Mouse (Mus musculus) embryonic fibroblast, embryonic 13.5 days (primary cell): ENCODE measurements at regions not wholly inside any gene's neighbourhood (a gene's known extent, or its start where the extent isn't known, plus 50 kb on each side); places are given as distances from the start of the nearest gene placed in this dataset.

ENCODE experiments used
- CTCF ChIP-seq: IDR thresholded peaks from 2 replicates; pipeline ENCODE4 v1.5.1; 2011; ENCODE audit warnings: mild to moderate bottlenecking, control low read depth, low read length, moderate library complexity, borderline replicate concordance; ENCODE audit not compliant: insufficient read depth
- POLR2A ChIP-seq: IDR thresholded peaks from 2 replicates; pipeline ENCODE4 v1.6.1; 2011; ENCODE audit warnings: low read depth, mild to moderate bottlenecking, control low read depth, low read length, moderate library complexity

GRCm38 (mm10) chr4:39380771-39381170 lies 69.3 kb upstream of the 1700009N14Rik start:
- no peak for TF ChIP-seq CTCF
- no peak for TF ChIP-seq POLR2A
